Mouse (Mus musculus): ENCODE results near the gene Cox5a. TPM values are rescaled to one million over a fixed set of nuclear protein-coding genes. Genes with fewer than 3 reads are reported as not detected.

The Cox5a gene
- polyA plus RNA-seq, 1 experiment from 2014 or later = 770 TPM

DNA sequence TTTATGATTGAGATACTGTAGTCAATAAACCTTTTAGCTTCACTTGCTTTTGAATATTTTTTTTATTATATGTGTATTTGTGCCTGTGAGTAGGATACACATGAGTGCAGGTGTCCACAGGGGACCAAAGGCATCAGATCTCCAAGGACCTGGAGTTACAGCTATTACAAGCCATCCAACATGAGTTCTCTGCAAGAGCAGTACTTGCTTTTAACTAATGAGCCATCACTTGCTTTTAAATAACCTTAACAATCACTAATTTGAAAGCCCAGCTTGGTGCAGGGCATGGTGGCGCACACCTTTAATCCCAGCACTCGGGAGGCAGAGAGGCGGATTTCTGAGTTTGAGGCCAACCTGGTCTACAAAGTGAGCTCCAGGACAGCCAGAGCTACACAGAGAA lies 33.7 kb downstream of the Cox5a start:
- Histone ChIP-seq H3K4me3 (no peak overlapping the region), H3K4me2 (replicated peaks) (no peak overlapping the region), H3K36me3 (peaks cover 10% of the 10 kb centered on the region), H3K4me1 (peaks cover 6% of the 10 kb centered on the region), H3K27me3 (replicated peaks) (no peaks in the 10 kb centered on the region), H3K9ac (no peak overlapping the region), H3K9me3 (no peaks in the 10 kb centered on the region), H3K27ac (no peak overlapping the region)
- 37% methylated on average over 3 of the region's 3 CpGs for whole genome bisulfite sequencing
- no peak for ATAC-seq (ENCODE audit: low FRiP score, low read depth)

DNA sequence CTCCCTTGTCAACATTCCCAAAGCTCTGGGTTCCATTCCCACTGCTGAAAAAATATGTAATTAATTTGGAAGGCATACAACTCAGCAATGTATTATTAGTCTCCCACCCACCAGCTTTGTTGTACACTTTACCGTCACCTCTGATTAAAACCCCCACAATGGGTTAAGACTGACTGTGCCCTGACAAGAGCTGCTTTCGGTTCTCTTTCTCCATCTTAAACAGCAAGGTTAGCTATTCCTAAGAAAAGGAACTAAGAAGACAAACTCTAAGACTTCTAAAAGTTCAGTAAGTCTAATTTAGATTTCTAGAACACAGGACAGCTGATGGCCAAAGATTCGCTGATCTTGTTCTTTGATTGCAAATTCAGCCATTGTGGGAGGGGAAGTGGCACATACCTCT lies 36.1 kb downstream of the Cox5a start:
- Histone ChIP-seq H3K9ac (no peak overlapping the region), H3K4me2 (replicated peaks) (no peak overlapping the region), H3K9me3 (no peaks in the 10 kb centered on the region), H3K4me3 (no peak overlapping the region), H3K27me3 (replicated peaks) (no peaks in the 10 kb centered on the region), H3K36me3 (no peaks in the 10 kb centered on the region), H3K27ac (no peak overlapping the region), H3K4me1 (peaks cover 11% of the 10 kb centered on the region)
- no peak for ATAC-seq (ENCODE audit: low FRiP score, low read depth)
- 83% methylated on average over 3 of the region's 3 CpGs for WGBS

DNA sequence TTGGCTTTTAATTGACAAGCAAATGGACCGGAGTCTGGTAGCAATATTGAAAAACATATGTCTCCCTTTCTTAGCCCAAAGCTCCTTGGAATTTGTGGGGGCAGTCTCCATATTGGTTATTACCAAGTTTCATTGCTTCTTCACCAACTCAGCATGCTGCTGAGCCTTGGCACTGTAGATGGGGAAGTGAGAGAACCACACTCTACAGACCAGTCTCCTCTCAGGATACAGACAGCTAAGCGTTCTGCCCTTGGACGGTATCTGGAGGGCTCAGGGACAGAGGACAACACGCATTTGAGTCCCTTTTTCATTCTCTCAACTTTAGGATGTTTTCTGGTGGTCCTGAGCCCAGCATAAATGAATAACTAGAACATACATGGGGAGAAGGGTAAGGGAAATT lies 37.6 kb downstream of the Cox5a start:
- no peak for ATAC-seq (ENCODE audit: low FRiP score, low read depth)
- Histone ChIP-seq H3K4me3 (no peak overlapping the region), H3K4me1 (peaks cover 19% of the 10 kb centered on the region), H3K4me2 (replicated peaks) (no peak overlapping the region), H3K36me3 (no peaks in the 10 kb centered on the region), H3K9me3 (no peaks in the 10 kb centered on the region), H3K27me3 (replicated peaks) (no peaks in the 10 kb centered on the region), H3K27ac (no peak overlapping the region), H3K9ac (no peak overlapping the region)
- WGBS = 89% methylated on average over 4 of the region's 4 CpGs

DNA sequence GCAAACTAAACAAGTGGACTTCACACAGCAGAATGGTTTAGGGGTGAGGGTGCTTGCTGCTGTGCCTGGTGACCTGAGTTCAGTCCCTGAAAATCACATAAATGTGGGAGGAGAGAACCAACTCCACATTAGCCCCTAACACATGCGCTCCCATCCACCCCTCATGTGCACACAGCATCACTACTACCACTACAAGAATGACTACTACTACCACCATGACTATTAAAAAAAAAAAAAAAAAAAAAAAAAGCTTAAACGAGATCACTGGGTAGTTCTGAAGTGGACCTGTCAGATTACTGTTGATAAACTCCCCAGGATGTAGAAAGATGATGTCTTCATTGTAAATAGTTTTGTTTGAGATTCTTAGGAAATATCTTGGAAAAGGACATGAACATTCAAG lies 38.5 kb downstream of the Cox5a start:
- Histone ChIP-seq H3K9me3 (no peaks in the 10 kb centered on the region), H3K27ac (no peak overlapping the region), H3K36me3 (no peaks in the 10 kb centered on the region), H3K9ac (no peak overlapping the region), H3K4me1 (peaks cover 19% of the 10 kb centered on the region), H3K4me3 (no peak overlapping the region), H3K27me3 (replicated peaks) (no peaks in the 10 kb centered on the region), H3K4me2 (replicated peaks) (no peak overlapping the region)
- ATAC-seq (ENCODE audit: low FRiP score, low read depth) = no peak
- WGBS = 75% methylated on average over 2 of the region's 2 CpGs

DNA sequence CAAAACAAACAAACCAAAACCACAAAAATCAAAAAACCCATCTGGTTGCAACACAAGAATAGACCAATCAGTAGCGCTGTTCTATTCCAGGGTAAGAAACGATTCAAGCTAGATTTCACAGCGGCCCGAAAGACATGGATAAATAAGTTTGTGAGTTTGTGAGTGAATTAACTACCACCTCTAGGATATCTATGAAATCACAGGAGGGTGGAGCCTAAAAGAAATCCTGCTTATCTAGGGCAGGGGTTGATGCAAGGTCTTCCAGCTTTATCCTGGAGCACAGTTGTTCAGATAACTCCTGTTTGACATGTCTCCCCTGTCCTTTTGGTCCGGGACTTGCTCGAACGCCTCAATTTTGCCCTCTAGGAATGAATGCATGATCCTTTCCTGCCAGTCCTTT lies 39.2 kb downstream of the Cox5a start:
- Histone ChIP-seq H3K4me3 (peak overlapping the region; percentile 69), H3K36me3 (no peaks in the 10 kb centered on the region), H3K27ac (peak overlapping the region; percentile 5; the same call in 1 of the 2 replicates), H3K4me1 (peaks cover 19% of the 10 kb centered on the region), H3K4me2 (replicated peaks) (peak overlapping the region; percentile 83), H3K9ac (peak overlapping the region; percentile 59), H3K9me3 (no peaks in the 10 kb centered on the region), H3K27me3 (replicated peaks) (no peaks in the 10 kb centered on the region)
- peak; percentile 43 for ATAC-seq (ENCODE audit: low FRiP score, low read depth)
- 31% methylated on average over 7 of the region's 7 CpGs for WGBS

DNA sequence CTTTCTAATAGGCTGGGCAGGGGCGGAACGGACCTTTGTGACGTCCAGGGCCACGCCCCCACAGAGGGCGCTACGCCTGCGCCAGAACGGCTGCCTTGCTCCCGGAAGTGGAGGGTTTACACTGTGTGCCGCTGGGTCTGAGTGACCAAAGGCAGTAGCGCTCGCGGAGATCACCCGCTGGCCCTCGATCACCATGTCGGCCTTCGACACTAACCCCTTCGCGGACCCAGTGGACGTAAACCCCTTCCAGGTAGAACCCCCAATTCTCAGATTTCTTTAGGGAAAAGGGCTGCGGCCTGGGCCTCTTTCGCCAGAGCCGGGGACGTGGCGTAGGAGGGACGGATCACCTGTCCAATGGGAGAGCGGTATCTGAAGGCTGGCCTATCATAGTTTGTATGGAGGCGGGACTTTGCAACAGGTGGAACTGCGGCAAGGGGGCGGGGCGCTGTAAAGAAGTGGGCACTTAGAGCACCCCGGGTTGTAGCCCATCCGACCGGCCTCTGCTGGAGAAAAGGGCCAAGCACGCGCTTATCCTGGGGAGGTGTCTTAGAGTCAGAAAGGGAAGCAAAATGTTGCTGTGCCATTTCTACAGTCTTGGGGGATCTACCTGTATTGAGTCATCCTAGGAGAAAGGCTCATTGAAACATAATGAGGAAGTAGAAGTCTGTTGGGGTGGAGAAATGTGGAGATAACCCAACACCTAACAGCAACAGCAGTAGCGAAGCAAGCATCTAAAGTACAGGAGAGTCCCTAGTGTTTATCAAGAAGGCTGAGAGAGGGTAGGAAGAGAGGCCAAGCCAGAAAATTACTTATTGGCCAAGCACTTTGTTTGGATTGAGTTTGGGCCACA lies 40.0 kb downstream of the Cox5a start, which contains the start of gene Scamp2:
Gene Scamp2 (plus strand): TSS at position 83 of the 850 bp plus-strand sequence.
- Histone ChIP-seq H3K4me1 (peaks cover 19% of the 10 kb centered on the region), H3K4me3 (peak within 1 kb of the TSS; percentile 69), H3K9me3 (no peaks in the 10 kb centered on the region), H3K27me3 (replicated peaks) (no peaks in the 10 kb centered on the region), H3K27ac (peak within 1 kb of the TSS; percentile 5; the same call in 1 of the 2 replicates), H3K4me2 (replicated peaks) (peak within 1 kb of the TSS; percentile 83), H3K9ac (peak within 1 kb of the TSS; percentile 59), H3K36me3 (no peaks in the 10 kb centered on the region)
- under 1% methylated on average over 37 of the region's 37 CpGs for WGBS
- peak; percentile 99 for ATAC-seq (ENCODE audit: low FRiP score, low read depth)

DNA sequence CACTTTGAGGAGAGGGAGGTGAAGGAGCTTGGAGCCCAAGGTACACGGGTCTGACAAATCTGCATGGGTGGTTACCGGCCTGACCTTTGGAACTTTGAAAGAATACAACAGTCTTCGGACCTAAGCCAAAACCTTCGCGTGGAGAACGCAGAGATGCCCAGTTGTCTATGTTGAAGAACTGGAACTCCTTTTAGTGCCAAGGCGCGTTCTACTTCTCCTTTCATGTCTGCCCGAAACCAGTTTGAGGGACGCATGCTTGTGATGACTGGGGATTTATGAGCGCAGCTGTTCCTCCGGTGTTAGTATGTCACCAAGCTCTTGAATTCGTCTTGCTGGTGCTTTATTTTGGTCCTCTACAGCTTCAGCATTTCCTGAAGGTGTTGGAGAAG lies 40.6 kb downstream of the Cox5a start:
- Histone ChIP-seq H3K9ac (no peak overlapping the region), H3K4me1 (peaks cover 19% of the 10 kb centered on the region), H3K4me2 (replicated peaks) (peak overlapping the region; percentile 83), H3K36me3 (no peaks in the 10 kb centered on the region), H3K27ac (no peak overlapping the region), H3K4me3 (peak overlapping the region; percentile 69), H3K9me3 (no peaks in the 10 kb centered on the region), H3K27me3 (replicated peaks) (no peaks in the 10 kb centered on the region)
- 80% methylated on average over 13 of the region's 13 CpGs for WGBS
- ATAC-seq (ENCODE audit: low FRiP score, low read depth) = no peak

DNA sequence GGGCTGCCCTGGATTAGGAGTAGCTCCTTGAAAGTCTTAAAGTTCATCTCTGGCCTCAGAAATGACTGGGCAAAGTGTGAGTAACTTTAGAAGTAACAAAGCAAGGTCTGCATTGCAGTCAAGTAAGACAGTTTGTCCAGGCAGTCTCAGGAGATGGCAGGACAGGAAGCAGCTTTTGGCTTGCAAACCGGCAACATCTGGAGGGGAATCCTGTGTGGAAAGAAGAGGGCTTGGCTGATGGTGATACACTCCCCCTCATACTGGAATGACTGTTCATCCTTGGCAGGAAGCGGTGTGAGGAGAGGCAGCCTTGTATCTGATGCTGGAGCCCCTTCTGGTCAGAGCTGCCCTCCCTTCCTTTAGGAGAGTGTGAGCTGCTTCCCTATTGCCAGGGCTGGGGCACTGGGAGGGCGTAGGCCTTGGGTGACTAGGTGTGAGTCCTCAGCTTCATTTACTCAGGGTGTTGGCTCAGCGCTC lies 41.9 kb downstream of the Cox5a start:
- Histone ChIP-seq H3K27ac (no peak overlapping the region), H3K36me3 (peaks cover under 1% of the 10 kb centered on the region), H3K9ac (no peak overlapping the region), H3K4me1 (peaks cover 19% of the 10 kb centered on the region), H3K4me2 (replicated peaks) (0 out of 2 replicates have a peak overlapping the region, but pooled peaks have one; percentile 12), H3K27me3 (replicated peaks) (no peaks in the 10 kb centered on the region), H3K9me3 (no peaks in the 10 kb centered on the region), H3K4me3 (no peak overlapping the region)
- ATAC-seq (ENCODE audit: low FRiP score, low read depth) = no peak
- 82% methylated on average over 4 of the region's 4 CpGs for WGBS

DNA sequence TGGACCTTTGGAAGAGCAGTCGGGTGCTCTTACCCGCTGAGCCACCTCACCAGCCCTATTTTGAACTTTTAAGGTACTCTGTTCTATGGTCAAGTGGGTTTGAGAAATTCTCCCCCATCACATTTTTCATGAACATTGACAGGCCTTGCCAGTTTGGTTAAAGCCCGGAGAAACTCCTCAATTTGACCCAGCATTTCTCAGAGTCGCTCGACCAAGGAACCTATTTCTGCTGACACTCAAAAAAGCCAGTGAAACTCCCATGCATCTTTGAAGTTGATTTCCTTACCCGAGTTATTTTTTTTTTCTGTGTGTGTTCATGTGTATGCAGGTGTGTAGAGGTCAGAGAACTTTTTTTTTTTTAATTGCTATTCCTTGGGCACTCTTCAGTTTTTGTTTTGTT lies 43.5 kb downstream of the Cox5a start:
- Histone ChIP-seq H3K4me3 (no peak overlapping the region), H3K27me3 (replicated peaks) (no peaks in the 10 kb centered on the region), H3K9ac (no peak overlapping the region), H3K36me3 (peaks cover 17% of the 10 kb centered on the region), H3K27ac (no peak overlapping the region), H3K9me3 (no peaks in the 10 kb centered on the region), H3K4me2 (replicated peaks) (no peak overlapping the region), H3K4me1 (peaks cover 19% of the 10 kb centered on the region)
- ATAC-seq (ENCODE audit: low FRiP score, low read depth) = no peak
- WGBS = 91% methylated on average over 6 of the region's 6 CpGs

DNA sequence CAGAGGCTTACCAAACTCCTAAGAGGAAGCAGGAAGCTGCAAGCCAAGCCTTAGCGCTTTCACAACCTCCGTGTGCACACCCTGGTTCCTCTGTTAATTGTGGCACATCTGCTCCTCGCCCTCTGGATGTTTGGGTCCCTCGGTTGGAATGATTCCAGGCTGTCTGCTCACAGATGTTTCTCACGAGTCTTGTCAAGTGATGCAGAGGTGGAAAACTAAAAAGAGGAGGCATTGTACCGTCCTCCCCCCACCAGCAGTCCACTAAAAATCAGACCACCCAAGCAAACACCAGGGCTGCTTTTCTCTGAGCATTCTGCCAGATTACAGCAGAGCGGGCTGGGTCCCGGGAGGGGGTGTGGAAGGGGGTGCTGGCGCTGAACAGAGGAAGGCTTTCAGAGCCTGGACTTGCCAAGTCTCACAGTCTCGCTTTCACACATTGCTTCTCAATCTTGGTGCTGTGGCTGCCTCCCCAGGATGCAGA lies 44.7 kb downstream of the Cox5a start:
- no peak overlapping the region for H3K4me3 ChIP-seq

DNA sequence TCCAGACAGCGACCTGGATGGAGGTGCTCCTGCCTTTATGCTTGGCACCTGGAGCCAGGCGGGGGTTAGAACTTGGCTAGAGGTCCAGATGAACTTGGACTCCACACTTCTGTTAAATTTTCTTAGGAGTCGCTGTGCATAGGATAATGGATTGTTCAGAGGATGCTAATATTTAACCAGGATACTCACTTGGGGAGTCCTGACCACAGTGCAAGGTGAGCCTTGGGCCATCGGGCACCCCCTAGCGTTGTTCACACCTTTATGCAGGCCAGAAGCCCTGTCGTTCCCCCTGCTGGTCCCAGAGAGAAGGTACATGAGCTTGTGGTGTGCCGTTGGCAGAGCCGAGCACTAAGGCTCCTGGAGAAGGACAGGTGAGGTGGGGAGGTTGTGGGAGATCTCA lies 45.8 kb downstream of the Cox5a start:
- H3K4me2 ChIP-seq (replicated peaks) = no peak overlapping the region
- ATAC-seq (ENCODE audit: low FRiP score, low read depth) = no peak
- no peak overlapping the region for H3K27ac ChIP-seq
- peaks cover 28% of the 10 kb centered on the region for H3K36me3 ChIP-seq
- no peak overlapping the region for H3K9ac ChIP-seq
- H3K9me3 ChIP-seq = no peaks in the 10 kb centered on the region
- H3K27me3 ChIP-seq (replicated peaks) = no peaks in the 10 kb centered on the region
- peaks cover 12% of the 10 kb centered on the region for H3K4me1 ChIP-seq
- no peak overlapping the region for H3K4me3 ChIP-seq
- 61% methylated on average over 8 of the region's 8 CpGs for WGBS

More for the DNA sequence above, 44.7 kb downstream of the Cox5a start:
- no peaks in the 10 kb centered on the region for H3K27me3 ChIP-seq (replicated peaks)
- no peaks in the 10 kb centered on the region for H3K9me3 ChIP-seq
- 0 out of 2 replicates have a peak overlapping the region, but pooled peaks have one; percentile 13 for H3K9ac ChIP-seq
- 61% methylated on average over 10 of the region's 10 CpGs for WGBS
- H3K36me3 ChIP-seq = peaks cover 21% of the 10 kb centered on the region
- peak overlapping the region; percentile 16; the same call in 1 of the 2 replicates for H3K4me2 ChIP-seq (replicated peaks)
- ATAC-seq (ENCODE audit: low FRiP score, low read depth) = no peak
- H3K27ac ChIP-seq = no peak overlapping the region
- H3K4me1 ChIP-seq = peaks cover 19% of the 10 kb centered on the region

DNA sequence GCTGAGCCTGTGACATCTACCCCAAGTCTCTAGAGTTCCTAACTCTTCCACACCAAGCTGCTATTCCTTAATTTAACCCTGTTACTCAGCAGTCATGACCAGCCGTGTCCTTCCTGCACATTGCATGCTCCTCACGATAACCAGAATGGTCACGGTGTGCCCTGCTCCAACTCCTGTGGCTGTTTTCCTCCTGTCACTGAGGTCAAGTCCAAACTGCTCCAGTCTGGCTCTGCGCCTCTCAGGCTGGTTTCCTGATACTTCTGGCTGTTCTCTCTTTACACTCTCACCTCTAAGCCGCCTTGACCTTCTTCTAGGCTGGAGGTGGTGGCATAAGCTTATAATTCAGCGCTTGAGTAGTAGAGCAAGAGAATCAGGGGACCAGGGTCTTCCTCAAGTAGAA lies 47.4 kb downstream of the Cox5a start:
- Histone ChIP-seq H3K4me1 (no peaks in the 10 kb centered on the region), H3K27me3 (replicated peaks) (no peaks in the 10 kb centered on the region), H3K4me3 (no peak overlapping the region), H3K27ac (no peak overlapping the region), H3K36me3 (peaks cover 35% of the 10 kb centered on the region), H3K4me2 (replicated peaks) (no peak overlapping the region), H3K9ac (no peak overlapping the region), H3K9me3 (no peaks in the 10 kb centered on the region)
- WGBS = 97% methylated on average over 6 of the region's 6 CpGs
- no peak for ATAC-seq (ENCODE audit: low FRiP score, low read depth)
